Mouse (Mus musculus): ENCODE data around the gene Acot4. TPM values are rescaled to one million over a fixed set of nuclear protein-coding genes. Genes with fewer than 3 reads are reported as not detected.
"Not testable (repeated sequence)": the region's sequence is repeated elsewhere in the genome, so short reads cannot be mapped to it uniquely, and the experiment has no call there.

The Acot4 gene
- polyA plus RNA-seq, 1 experiment from 2014 or later: 2.4 TPM

DNA sequence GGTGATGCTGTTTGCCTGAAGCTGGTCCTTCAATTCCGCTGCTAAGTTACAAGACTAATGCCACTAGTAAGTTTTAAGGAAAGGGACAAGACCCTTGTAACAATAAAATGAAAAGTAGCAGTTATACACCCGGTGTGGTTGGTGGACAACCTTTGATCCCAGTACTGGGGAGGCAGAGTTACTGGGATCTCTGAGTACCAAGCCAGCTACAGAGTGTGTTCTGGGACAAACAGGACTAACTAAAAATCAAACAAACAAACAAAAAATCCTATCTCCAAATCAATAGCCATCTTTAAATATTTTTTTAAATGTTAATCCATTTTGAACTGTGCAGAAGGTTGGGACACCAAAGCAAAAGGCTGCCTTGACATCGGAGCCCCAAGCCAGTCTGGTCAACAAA lies 28.0 kb upstream of the Acot4 start:
- no peak for ATAC-seq (ENCODE audit: insufficient read depth, low FRiP score, low read depth)
- Histone ChIP-seq H3K9ac (no peak overlapping the region), H3K4me3 (replicated peaks) (peak overlapping the region; percentile 50), H3K27ac (no peak overlapping the region), H3K27me3 (replicated peaks) (no peaks in the 10 kb centered on the region), H3K4me1 (peaks cover 18% of the 10 kb centered on the region), H3K4me2 (peak overlapping the region; percentile 60), H3K36me3 (no peaks in the 10 kb centered on the region), H3K9me3 (no peaks in the 10 kb centered on the region)
- 65% methylated on average over 3 of the region's 3 CpGs for WGBS

DNA sequence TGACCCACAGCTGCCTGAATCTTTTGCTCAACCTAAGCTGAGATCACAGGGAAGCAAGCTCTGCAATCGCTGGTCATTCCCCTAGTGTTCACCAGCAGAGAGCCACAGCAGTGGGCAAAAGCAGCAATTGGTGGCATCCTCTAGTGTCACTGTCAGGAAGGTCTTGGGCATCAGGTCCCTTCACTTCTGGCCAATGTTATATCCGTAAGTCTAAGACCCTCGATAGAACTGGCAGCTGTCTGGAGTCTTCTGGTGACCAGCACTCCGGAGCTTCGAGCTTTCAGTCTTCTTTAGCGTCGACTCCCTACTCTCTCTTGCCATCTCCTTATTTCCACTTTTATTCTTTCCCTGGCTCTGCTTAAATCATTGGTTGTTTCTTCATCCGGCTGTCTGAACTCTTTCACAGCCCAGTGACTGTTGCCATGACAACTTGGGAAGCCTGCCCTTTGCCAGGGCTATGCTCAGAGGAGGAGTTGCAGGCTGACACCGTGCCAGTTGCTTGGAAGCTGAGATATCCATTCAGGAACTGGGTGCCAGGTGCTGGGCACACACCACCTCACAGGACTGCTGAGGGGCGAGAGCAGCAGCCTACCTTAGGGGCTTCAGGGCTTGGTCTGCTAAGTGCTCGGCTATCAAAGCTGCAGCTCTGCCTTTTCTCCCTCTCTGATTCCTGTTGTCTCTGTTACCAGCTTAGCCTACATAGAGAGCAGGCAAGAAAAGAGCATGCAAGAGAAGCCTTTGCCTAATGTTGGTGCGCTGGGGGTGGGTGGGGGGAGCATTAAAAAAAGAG lies 26.7 kb upstream of the Acot4 start:
- no peak for ATAC-seq (ENCODE audit: insufficient read depth, low FRiP score, low read depth)
- no peak overlapping the region; the same call in 1 of the 2 replicates for H3K4me3 ChIP-seq (replicated peaks)
- H3K27me3 ChIP-seq (replicated peaks): no peaks in the 10 kb centered on the region
- WGBS: 54% methylated on average over 12 of the region's 12 CpGs
- H3K9ac ChIP-seq: no peak overlapping the region
- no peak overlapping the region for H3K27ac ChIP-seq
- peak overlapping the region; percentile 20 for H3K4me2 ChIP-seq
- H3K36me3 ChIP-seq: peaks cover 5% of the 10 kb centered on the region; the same call in 1 of the 2 replicates
- H3K4me1 ChIP-seq: peaks cover 18% of the 10 kb centered on the region
- H3K9me3 ChIP-seq: no peaks in the 10 kb centered on the region

DNA sequence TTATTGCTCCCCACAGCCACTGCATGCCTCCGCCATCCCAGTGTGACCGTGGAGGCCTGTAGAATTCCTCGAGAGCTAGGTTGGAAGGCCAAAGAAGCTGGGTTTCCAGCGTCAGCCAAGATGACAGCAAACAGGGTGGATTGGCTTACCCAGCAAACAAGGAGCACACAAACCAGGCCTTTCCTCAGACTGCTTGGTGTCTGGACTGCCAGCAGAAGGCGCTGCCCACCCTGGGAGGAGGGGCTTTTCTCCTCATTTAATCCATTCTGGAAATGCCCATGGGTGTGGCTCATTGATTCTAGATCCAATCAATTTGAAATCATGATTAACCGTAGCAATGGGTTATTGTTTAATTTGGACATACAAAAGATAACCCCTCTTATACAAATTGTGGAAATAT lies 25.0 kb upstream of the Acot4 start:
- no peak overlapping the region for H3K27ac ChIP-seq
- WGBS: 70% methylated on average over 6 of the region's 6 CpGs
- no peaks in the 10 kb centered on the region for H3K27me3 ChIP-seq (replicated peaks)
- peaks cover 5% of the 10 kb centered on the region; the same call in 1 of the 2 replicates for H3K36me3 ChIP-seq
- H3K4me1 ChIP-seq: peaks cover 18% of the 10 kb centered on the region
- no peak overlapping the region for H3K9ac ChIP-seq
- no peaks in the 10 kb centered on the region for H3K9me3 ChIP-seq
- H3K4me3 ChIP-seq (replicated peaks): no peak overlapping the region
- ATAC-seq (ENCODE audit: insufficient read depth, low FRiP score, low read depth): no peak
- no peak overlapping the region for H3K4me2 ChIP-seq

DNA sequence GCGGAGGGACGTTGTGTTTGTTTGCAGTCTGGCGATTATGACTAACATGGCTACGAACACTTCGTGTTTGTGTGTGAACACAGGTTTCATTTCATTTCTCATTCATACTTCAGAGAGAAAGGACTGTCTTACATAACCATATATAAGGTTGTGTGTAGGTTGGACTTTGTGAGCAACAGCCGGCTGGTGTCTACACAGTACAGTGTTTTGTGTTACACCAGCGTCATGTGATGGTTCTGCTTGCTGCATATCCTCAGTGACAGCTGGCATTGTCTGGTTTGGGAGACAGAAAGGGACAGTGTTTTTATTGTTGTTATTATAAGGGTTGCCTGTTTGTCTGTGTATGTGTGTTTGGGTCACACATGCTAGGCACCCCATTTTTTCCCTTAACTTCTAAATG lies 24.5 kb upstream of the Acot4 start:
- WGBS: 92% methylated on average over 7 of the region's 7 CpGs
- Histone ChIP-seq H3K27me3 (replicated peaks) (no peaks in the 10 kb centered on the region), H3K4me3 (replicated peaks) (no peak overlapping the region), H3K9ac (no peak overlapping the region), H3K4me2 (no peak overlapping the region), H3K36me3 (peaks cover 5% of the 10 kb centered on the region; the same call in 1 of the 2 replicates), H3K9me3 (no peaks in the 10 kb centered on the region), H3K4me1 (peaks cover 14% of the 10 kb centered on the region), H3K27ac (no peak overlapping the region)
- no peak for ATAC-seq (ENCODE audit: insufficient read depth, low FRiP score, low read depth)

DNA sequence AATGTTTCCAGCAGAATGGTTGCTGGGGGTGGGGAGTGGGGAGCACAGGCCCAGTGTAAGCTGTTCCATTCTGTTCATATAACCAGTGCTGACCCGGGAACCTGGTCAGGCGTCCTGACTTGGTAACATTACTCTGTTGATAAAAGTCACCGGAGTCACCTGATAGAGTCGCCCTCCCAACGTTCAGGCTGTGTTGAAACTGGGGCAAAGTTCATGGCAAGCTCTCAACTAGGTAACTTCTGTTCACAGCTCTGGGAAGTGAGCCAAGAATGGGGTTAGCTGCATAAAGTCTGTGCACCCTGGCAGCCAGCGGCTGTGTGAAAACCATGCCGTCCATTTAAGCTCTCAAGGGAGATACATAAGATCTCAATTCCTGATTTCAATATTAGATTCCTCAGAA lies 17.7 kb upstream of the Acot4 start:
- peak; percentile 89 for ATAC-seq (ENCODE audit: insufficient read depth, low FRiP score, low read depth)
- 29% methylated on average over 7 of the region's 7 CpGs for WGBS
- H3K27ac ChIP-seq; H3K4me2 ChIP-seq; H3K27me3 ChIP-seq (replicated peaks); H3K9ac ChIP-seq; H3K4me3 ChIP-seq (replicated peaks); H3K4me1 ChIP-seq; H3K36me3 ChIP-seq; H3K9me3 ChIP-seq: not testable (repeated sequence)

DNA sequence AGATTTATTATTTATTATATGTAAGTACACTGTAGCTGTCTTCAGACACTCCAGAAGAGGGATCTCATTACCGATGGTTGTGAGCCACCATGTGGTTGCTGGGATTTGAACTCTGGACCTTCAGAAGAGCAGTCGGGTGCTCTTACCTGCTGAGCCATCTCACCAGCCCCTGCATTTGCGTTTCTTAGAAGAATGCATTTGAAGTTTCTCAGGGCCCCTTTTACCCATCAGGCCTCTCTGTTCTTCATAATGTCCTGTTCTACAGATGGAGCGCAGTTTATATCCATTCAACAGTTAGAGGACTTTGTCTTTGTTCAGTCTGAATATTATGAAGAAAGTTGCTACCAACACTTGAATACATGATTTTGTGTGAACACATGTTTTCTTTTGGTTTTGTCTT lies 15.9 kb upstream of the Acot4 start:
- 90% methylated on average over 4 of the region's 4 CpGs for WGBS
- not testable (repeated sequence) for H3K27me3 ChIP-seq (replicated peaks); H3K4me2 ChIP-seq; H3K4me3 ChIP-seq (replicated peaks); H3K4me1 ChIP-seq; H3K9me3 ChIP-seq; H3K27ac ChIP-seq; H3K9ac ChIP-seq; ATAC-seq (ENCODE audit: insufficient read depth, low FRiP score, low read depth); H3K36me3 ChIP-seq

DNA sequence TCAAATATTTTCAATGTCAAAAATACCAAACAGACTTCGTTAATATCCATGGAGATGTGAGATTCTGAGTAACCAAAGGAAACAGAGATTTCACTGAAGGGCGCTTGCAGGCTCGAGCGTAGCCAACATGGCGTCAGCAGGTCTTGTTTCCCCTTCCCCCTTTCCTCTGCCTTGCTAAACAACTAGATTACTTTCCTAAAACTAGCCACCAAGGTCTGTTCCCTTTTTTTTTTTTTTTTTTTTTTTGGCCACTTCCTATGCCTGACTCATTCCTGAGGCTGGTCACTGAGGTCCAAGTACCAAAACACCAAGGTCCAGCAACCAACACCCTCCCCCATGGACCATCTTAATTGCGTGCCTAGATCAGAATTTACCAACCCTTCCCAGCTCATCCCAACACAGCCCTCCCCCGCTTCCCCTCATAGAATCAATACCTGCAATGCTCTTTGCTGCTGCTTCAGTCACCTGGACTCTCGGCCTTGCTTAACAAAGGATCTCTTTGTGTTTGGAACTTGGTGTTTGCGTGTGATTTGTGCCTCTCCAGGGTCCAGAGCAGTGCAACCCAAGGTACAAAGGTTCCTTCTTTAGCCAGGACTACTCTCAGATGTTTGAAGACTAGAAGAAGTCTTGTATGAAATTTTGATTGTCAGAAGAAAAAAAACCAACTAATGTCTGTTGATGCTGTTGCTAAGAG lies 15.0 kb upstream of the Acot4 start:
- peak; percentile 51; the same call in 1 of the 2 replicates for ATAC-seq (ENCODE audit: insufficient read depth, low FRiP score, low read depth)
- no peak overlapping the region for H3K27ac ChIP-seq

DNA sequence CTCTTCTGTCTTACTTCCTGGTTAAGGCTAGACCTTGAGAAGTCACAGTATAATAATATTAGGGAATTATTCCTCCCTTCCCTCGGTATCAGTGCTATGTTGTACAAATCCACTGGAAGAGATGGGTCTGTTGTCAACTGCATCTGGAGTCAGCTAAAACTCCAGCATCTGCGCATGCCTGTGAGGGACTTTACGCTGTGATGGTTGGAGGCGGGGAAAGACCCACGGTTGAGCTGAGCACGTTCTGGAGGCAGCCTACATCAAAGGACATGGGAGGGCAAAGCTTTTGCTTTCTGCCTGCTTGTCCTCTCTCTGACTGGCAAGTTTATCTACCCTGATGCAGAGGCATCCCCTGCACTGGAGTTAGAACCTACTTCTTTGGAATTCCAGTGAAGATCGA lies 12.3 kb upstream of the Acot4 start:
- Histone ChIP-seq H3K4me2 (no peak overlapping the region), H3K4me1 (no peaks in the 10 kb centered on the region), H3K36me3 (no peaks in the 10 kb centered on the region), H3K9me3 (no peaks in the 10 kb centered on the region), H3K27me3 (replicated peaks) (no peaks in the 10 kb centered on the region), H3K4me3 (replicated peaks) (no peak overlapping the region), H3K27ac (no peak overlapping the region), H3K9ac (no peak overlapping the region)
- ATAC-seq (ENCODE audit: insufficient read depth, low FRiP score, low read depth): no peak
- 79% methylated on average over 7 of the region's 7 CpGs for WGBS

More for the DNA sequence above, 15.0 kb upstream of the Acot4 start:
- Histone ChIP-seq H3K9ac (no peak overlapping the region), H3K4me1 (no peaks in the 10 kb centered on the region), H3K9me3 (no peaks in the 10 kb centered on the region), H3K27me3 (replicated peaks) (no peaks in the 10 kb centered on the region), H3K4me3 (replicated peaks) (no peak overlapping the region), H3K36me3 (no peaks in the 10 kb centered on the region), H3K4me2 (no peak overlapping the region)
- WGBS: 78% methylated on average over 9 of the region's 9 CpGs

DNA sequence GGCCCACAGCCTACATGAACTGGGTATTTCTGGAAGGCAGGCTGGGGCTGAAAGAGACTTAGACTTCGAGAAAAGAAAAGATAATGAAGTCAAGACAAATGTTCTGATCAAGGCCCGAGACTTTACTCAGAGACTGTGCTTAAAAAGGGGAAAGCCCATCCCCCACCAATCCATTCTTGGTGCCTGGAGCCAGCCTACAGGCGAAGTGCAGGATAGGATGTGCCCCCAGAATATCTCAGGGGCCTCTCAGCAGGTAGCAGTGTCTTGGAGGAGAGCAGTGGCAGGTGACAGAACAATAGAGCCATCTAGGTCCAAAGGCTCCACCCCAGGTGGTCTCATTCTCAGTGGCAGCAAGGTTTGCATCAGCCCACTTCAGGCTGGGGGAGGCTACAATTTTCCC lies 9.9 kb upstream of the Acot4 start:
- H3K36me3 ChIP-seq; H3K9ac ChIP-seq; H3K27ac ChIP-seq; H3K27me3 ChIP-seq (replicated peaks); H3K9me3 ChIP-seq; H3K4me3 ChIP-seq (replicated peaks); ATAC-seq (ENCODE audit: insufficient read depth, low FRiP score, low read depth); H3K4me2 ChIP-seq; H3K4me1 ChIP-seq: not testable (repeated sequence)
- 69% methylated on average over 3 of the region's 3 CpGs for WGBS

DNA sequence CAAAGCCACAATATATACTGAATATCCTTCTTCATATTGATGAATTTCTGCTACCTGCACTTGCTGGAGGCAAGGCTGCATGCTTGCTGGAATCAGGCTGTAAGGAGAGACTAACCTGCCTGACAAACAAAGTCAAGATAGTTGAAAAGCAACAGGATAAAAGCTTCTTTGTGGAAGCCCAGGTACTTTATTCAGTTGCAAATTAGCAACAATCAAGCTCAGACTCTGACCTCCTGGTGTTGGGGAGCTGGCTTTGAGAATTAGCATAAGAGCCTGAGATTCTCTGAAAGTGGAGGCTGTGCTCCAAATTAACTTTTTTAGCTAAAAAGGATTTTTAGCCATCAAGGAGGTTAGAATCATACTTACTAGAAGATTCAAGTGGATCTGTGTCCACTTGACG lies 9.1 kb upstream of the Acot4 start:
- H3K4me3 ChIP-seq (replicated peaks); H3K4me2 ChIP-seq; H3K27me3 ChIP-seq (replicated peaks); ATAC-seq (ENCODE audit: insufficient read depth, low FRiP score, low read depth); H3K9ac ChIP-seq; H3K4me1 ChIP-seq; H3K9me3 ChIP-seq; H3K27ac ChIP-seq; H3K36me3 ChIP-seq: not testable (repeated sequence)
- 91% methylated on average over 1 of the region's 1 CpGs for WGBS

DNA sequence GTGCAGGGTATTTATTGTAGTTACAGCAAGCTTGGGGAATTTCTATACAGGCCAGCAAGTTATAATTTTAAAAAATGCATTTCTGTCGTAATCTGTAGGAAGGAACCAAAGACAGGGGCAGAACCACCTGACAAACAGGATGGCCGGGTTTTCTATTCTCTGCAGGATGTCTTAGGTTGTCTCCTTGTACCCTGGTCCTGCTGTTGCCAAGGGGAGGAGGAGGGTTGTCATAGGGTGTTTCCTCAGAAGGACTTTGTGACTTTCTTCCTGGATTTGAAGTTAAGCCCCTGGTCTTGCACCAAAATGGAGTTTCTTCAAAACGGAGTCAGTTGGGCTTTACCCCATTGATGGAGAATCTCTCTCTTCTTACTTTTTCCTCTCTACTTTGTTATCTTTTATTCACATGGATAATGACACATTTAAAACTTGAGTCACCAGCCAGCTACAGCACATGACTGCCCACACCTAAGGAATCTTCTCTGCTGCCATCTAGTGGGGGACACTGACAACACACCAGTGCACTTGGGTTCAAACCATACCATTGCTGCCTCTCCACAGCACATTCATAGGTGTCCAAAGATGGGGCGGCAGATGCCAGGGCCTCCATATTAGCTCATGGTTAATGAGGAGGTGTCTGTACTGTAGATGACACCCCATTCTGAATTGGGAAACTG lies 7.4 kb upstream of the Acot4 start:
- H3K27ac ChIP-seq: no peak overlapping the region
- WGBS: 58% methylated on average over 4 of the region's 4 CpGs

DNA sequence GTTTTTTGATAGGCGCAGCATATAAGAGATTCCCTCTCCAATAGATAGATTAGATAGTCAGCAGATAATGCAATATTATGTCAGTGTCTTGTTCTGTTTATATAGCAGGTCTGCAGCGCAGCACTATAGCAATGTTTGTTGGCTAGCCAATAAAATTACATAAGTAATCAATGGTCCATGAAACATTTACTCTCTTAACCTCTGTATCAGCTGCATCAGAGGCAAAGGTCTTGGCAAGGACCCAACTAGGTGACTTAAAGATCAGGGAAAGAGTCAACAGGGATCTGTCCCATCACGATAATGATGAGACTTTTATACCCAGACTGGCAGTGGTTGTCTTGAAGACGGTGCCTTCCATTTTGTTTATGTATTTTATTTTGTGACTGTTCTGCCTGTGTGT lies 5.3 kb upstream of the Acot4 start:
- Histone ChIP-seq H3K27me3 (replicated peaks) (no peaks in the 10 kb centered on the region), H3K36me3 (no peaks in the 10 kb centered on the region), H3K4me3 (replicated peaks) (no peak overlapping the region), H3K27ac (no peak overlapping the region), H3K4me1 (no peaks in the 10 kb centered on the region), H3K4me2 (no peak overlapping the region), H3K9ac (no peak overlapping the region), H3K9me3 (no peaks in the 10 kb centered on the region)
- no peak for ATAC-seq (ENCODE audit: insufficient read depth, low FRiP score, low read depth)
- WGBS: 84% methylated on average over 4 of the region's 4 CpGs

More for the DNA sequence above, 7.4 kb upstream of the Acot4 start:
- Histone ChIP-seq H3K4me2 (no peak overlapping the region), H3K9ac (no peak overlapping the region), H3K36me3 (no peaks in the 10 kb centered on the region), H3K27me3 (replicated peaks) (no peaks in the 10 kb centered on the region), H3K4me3 (replicated peaks) (no peak overlapping the region), H3K4me1 (no peaks in the 10 kb centered on the region), H3K9me3 (no peaks in the 10 kb centered on the region)
- ATAC-seq (ENCODE audit: insufficient read depth, low FRiP score, low read depth): 0 out of 2 replicates have a peak, but pooled peaks have one; percentile 39
